Mouse (Mus musculus) liver, embryonic 14.5 days (tissue): ENCODE results near the gene Myl9.

Source experiments
- CTCF ChIP-seq: IDR thresholded peaks from 2 replicates; pipeline ENCODE4 v1.5.1; 2016; ENCODE audit warnings: antibody characterized with exemption, low read depth, control low read depth
- EP300 ChIP-seq: IDR thresholded peaks from 2 replicates; pipeline ENCODE4 v1.6.1; 2016; ENCODE audit warnings: antibody characterized with exemption, low read depth

GRCm38 (mm10) chr2:156776907-156777306, 1.7 kb downstream of the Myl9 start:
- no peak for TF ChIP-seq CTCF
- TF ChIP-seq EP300 = no peak
